Mouse (Mus musculus): ENCODE measurements around the gene Itgae. TPM values are rescaled to one million over a fixed set of nuclear protein-coding genes. Genes with fewer than 3 reads are reported as not detected.

Gene Itgae
- 5.4 and 12.1 TPM in 2 replicates for polyA plus RNA-seq (2012; rRNA removed)

DNA sequence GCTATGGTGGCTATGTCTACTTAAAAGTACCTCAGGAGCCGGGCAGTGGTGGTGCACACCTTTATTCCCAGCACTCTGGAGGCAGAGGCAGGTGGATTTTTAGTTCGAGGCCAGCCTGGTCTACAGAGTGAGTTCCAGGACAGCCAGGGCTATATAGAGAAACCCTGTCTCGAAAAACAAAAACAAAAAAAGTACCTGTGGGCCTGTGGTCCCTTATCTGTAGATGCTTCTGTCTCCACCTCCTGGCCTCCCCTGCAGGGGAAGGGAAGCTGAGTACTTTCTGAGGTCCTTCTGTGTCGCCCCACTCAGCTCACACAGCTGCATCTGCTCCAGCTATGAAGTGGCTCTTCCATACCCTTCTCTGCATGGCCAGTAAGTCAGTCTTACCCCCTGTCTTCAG lies at the start of gene Itgae:
TSS of gene Itgae (plus strand) at position 301 of the 400 bp plus-strand sequence.
- DNase-seq (ENCODE audit: low read depth, low spot score): no peak
- WGBS: 78% methylated on average over 4 of the region's 4 CpGs

DNA sequence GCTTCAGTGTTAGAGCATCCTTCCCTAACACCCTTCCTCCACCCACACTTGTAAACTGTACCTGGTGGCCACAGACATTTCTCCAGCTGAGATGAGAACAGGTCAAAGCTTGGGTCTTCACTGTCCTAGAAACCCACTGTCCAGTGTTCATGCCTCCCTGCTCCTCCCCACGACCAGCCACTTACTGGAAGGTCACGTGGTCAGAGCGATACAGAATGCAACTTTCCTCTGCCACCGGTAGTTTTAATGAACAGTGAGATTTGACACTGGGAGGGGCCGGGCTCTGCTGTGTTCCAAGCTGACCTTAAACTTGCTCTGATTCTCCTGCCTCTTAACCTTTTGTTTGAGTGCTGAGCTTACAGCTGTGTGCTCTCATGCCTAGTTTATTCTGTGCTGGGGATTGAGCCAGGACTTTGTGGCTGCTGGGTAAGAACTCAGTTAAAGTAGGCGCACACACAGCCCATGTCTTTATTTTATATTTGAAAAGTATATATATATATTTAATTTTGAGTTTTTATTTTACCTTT lies 46.1 kb upstream of the Itgae start:
- 35% methylated on average over 6 of the region's 6 CpGs for WGBS
- no peak for DNase-seq (ENCODE audit: low read depth, low spot score)

DNA sequence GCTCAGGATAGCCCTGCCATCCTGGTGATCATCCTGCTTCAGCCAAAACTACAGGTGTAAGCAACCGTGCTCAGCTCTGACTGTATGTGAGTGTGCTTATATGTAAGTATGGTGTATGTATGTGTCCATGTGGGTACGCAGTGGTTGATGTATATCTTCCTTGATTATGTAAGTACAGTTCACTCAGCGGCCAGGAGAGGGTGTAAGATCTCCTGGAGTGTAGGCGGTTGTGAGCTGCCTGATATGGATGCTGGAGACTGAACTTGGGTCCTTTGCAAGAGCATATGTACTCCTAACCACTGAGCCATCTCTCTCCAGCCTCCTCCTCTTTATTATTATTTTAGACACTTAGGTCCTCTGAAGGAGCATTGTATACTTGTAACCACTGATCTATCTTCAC lies 45.6 kb upstream of the Itgae start:
- WGBS: 78% methylated on average over 4 of the region's 4 CpGs

DNA sequence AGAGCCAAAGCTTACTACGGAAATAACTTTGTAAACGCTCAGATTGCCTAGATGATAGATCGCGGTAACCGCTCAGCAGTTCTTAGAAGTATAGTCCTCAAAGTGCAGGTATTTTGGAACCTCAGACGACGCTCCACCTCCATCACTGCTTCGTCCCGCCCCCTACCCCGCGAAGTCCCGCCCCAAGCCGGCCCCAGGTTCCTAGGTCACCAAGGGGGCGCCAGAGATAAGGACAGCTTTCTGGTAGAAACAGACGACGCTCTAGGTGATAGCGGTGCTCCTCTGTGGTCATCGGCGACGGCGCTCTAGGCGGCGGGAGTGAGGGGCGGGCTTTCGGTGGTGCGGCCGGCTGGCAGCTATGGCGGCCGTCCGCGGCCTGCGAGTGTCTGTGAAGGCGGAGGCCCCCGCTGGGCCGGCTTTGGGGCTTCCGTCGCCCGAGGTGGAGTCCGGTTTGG lies 42.8 kb upstream of the Itgae start, which contains the start of gene Ncbp3:
TSS of gene Ncbp3 (plus strand) at position 242 of the 455 bp plus-strand sequence.
- peak; percentile 93 for DNase-seq (ENCODE audit: low read depth, low spot score)
- under 1% methylated on average over 39 of the region's 39 CpGs for WGBS

More for the DNA sequence above, 45.6 kb upstream of the Itgae start:
- no peak for DNase-seq (ENCODE audit: low read depth, low spot score)

DNA sequence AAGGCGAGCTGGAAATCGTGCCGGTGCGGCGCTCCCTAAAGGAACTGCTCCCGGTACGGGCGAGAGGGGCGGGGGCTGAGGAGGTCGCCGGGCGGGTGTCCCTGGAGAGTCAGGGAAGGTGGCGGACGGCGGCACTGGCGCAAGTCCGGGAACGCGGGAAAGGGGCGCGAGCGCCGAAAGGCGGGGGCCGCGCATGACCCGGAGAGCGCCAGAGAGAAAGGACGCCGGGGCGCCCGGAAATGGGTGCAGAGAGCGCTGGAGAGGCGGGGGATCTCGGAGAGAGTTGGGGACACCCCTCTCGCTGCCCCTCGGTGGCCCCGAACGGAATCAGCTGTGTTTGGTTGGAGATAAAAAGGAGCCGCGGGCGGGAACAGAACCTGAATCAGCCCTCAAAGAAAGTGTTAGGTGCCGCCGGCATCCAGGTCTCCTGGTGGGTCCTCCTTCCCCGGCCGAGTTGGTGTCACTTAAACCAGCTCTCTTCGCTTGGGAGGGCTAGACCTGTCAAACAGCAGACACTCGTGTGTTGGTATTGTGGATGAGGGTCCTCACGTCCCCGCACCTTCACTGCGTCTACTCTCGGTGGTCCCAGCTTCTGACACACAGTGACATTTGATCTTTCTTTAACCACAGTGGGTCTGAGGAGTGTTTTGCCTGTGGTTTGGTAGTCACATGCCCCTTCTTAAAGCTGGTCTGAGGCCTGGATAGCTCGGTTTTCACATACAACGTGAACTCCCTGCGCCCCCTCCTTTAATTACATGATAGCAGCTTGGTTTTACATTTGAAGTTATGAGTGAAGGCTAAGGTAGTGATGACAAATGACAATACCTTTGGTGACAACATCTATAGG lies 42.1 kb upstream of the Itgae start:
- DNase-seq (ENCODE audit: low read depth, low spot score): no peak
- 2% methylated on average over 55 of the region's 55 CpGs for WGBS

DNA sequence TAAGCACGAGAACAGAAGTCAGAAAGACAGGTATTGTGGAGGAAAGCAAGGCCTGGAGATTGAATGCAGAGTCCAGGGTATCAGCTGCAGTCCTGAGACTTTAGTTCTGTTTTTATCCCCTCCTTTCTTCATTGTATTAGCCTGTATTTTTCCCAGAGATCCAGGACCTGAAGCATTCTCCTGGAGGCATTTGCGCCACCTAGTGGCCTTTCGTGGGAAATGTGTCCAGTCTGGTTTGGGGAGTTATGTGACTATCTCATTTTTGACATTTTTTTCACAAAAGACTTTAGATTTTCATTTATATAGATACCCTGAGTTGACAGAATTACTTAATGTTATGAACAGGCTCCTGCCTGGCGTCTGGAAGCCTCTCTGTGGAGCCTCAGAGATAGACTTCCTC lies 41.0 kb upstream of the Itgae start:
- peak; percentile 72 for DNase-seq (ENCODE audit: low read depth, low spot score)
- WGBS: 3% methylated on average over 4 of the region's 4 CpGs

DNA sequence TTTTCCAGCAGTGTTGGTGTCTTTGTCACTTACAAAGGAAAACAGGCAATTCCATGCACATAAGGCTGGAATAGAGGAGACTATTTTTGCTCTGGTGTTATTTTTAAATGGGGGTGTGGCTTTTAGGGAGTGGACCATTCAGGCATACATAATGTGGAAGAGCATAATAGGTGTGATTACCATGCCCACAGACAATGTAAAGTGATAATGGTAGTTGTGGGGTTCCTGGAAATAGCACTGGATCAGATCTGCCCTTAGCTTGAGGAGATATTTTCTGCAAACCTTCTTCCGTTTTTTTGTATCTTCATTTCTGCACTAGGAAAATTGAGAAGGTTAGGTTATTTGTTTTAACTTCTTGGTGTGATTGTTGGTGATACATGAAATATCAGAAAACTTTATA lies 37.6 kb upstream of the Itgae start:
- WGBS: 90% methylated on average over 1 of the region's 1 CpGs
- DNase-seq (ENCODE audit: low read depth, low spot score): no peak

DNA sequence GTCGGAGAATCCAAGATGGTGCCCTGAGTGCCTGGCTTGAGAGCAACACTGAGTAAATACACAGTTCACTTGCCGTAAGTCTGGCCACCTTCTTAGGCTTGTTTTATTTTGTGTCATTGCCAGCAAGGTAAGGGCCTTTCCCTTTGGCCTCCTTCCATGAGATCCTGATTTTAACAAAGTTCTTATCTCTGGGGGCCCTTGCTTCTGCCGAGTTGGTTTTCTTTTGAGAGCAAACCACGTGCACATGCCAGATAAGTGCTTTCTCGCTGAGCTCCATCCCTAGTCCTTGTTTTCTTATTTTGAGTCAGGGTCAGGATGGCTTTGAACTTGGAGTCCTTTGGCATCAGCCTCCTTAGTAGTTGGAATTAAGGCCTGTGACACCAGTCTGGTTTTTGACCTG lies 32.7 kb upstream of the Itgae start:
- DNase-seq (ENCODE audit: low read depth, low spot score): no peak
- 60% methylated on average over 5 of the region's 5 CpGs for WGBS

DNA sequence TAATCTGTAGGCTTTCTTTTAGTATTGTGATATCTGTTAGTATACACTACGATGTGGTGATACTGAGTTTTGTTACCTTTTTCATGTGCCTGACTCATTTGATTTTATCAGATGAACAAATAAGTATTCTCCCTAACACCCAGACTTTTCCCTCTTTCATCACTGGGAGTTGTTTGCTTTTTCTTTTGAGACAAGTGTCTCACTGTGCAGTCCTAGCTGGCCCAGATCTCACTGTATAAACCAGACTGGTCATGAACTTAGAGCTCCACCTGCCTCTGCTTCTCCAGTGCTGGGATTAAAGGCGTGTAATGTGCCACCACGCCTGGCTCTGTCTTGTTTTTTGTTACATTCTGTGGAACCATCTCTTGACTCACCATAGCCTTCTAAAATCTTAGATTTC lies 30.8 kb upstream of the Itgae start:
- 66% methylated on average over 3 of the region's 3 CpGs for WGBS
- DNase-seq (ENCODE audit: low read depth, low spot score): no peak

DNA sequence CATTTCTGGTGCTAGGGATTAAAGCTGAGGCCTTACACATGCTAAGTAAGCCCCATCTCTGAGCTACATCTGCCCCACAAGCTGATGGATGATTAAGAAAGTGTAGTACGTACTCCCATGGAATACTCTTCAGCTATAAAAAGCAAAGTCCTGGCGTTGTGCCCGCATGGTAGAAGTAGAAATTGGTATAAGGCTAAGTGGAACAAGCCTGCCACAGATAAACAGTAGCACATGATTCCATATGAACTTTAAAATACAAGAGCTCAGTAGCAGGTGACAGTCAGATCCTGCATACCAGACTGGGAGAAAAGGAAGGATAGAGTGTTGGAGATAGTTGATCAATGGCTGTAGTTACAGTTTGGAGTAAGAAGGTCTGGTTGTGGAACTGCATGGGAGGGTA lies 29.0 kb upstream of the Itgae start:
- WGBS: 75% methylated on average over 3 of the region's 3 CpGs
- DNase-seq (ENCODE audit: low read depth, low spot score): no peak

DNA sequence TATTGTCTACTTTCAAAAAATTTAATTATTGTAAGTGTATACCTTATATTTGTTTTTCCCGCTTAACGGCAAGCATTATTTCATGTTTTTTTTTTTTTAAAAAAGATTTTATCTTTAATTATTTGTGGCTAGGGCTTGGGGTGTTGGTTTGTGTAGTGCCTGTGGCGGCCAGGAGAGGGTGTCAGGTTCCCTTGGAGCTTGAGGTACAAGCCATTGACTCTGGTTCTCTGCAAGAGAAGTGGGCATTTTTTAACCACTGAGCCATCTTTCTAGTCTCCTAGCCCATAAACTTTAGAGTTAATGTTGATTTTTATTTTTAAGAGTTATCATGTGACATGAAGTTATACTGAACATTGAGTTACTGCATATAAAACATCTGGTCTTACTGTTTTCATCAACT lies 18.5 kb upstream of the Itgae start:
- no peak for DNase-seq (ENCODE audit: low read depth, low spot score)
- 84% methylated on average over 3 of the region's 3 CpGs for WGBS

DNA sequence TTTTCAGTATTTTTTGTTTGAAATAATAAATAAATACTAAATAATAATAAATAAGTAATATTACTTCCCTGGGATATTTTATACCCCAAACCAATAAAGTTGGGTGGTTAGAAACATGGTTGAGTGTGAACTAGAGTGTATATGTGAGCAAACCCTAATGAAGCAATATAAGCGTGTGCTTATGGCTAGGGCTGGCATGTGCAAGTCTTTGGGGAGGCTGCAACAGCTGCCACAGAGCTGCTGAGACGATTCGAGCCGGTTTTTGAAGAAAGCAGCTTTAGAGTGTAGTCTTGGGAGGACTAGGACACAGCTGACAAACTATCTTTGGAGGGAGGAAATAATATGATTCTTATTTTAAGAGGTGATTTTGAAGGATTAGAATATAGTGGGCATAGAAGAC lies 14.1 kb upstream of the Itgae start:
- 84% methylated on average over 4 of the region's 4 CpGs for WGBS
- DNase-seq (ENCODE audit: low read depth, low spot score): no peak

DNA sequence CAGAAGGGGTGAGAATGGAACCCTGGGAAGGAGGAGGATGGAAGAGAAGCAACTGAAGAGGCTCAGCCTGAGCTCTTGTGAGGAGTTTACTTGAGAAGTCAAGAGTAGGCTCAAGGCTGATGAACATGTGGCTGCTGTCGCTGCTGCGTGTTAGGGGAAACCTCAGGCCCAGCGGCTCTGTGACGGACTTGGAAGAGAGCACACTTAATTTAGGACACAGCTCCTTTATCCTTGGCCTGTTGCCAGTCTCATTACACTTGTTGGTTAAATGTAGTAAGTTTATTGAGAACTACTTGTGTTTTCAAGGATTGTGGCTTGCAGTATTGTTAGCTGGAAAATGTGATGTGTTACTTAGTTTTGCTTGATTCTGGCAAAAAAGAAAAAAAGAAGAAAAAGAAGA lies 13.7 kb upstream of the Itgae start:
- WGBS: 69% methylated on average over 4 of the region's 4 CpGs
- DNase-seq (ENCODE audit: low read depth, low spot score): no peak

DNA sequence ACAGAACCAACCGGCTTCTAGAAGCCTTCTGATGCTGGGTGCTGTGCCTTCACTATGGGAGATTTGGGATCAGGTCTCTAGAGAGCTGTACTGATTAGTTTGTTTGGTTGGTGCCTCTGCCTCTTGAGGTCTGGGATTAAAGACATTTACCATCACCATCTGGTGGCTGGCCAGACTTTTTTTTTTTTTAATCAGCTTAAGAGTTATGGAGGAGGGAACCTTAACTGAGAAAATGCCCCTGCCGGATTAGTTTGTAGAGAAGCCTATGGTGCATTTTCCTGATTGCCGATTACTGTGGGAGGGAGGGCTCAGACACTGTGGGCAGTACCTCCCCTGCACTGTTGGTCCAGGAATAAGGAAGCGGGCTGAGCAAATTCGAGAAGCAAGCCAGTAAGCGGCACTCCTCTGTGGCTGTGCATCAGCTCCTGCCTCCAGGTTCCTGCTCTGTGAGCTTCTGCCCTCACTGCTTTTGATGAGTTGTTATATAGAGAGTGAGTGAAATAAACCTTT lies 13.1 kb upstream of the Itgae start:
- WGBS: 81% methylated on average over 6 of the region's 6 CpGs
- no peak for DNase-seq (ENCODE audit: low read depth, low spot score)

DNA sequence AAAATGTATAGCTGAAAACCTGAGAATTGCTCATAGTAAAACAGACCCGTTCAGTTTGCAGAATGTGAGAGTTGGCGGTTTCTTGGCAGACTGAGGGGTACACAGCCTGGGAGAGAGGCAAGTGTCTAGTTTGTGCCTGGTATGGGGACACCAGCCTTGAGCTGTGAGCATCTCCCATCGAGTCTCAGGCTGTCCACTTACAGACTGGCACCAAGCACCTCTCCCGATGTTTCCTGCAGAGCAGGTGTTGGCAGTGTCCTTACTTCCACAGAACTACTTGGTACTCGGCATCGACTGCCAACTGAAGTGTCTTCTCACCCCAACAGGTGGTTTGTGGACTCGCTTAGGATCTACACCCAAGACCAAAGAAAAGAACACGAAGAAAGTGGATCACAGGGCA lies 11.8 kb upstream of the Itgae start:
- no peak for DNase-seq (ENCODE audit: low read depth, low spot score)
- WGBS: 90% methylated on average over 8 of the region's 8 CpGs

DNA sequence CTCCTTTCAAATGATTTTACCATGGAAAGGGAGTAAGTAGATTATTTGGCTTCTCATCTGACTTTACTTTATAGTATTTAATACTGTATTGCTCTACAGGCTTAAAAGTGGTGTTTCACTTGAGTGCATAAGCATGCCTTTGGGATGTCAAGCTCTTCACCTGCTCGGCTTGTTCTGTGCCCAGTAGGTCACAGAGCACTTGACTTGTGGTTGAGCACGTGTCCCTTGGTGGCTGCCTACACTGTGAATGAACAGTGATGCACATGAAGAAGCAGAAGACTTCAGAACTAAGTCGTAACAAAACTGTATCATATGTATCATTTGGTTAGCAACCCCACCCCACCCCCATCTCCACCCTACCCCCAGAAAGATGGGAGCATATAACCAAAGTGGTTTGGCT lies 10.1 kb upstream of the Itgae start:
- DNase-seq (ENCODE audit: low read depth, low spot score): no peak
- 92% methylated on average over 3 of the region's 3 CpGs for WGBS

DNA sequence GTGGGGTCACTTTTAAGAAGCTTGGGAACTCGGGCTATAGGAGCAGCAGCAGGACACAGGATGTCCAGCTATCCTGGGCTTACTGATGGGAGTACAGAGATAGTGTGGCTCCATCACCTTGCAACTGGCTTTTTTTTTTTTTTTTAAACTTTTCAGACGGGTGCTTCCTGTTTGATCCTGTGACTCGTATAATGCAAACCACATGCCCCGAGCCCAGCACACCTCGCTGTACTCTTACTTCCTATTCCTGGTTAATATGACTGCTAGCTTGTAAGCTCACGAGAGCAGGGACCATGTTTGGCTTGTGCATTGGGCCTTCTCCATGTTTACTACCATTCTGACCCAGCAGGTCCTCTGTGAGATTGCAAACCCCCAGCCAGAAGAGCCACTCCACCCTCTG lies 6.1 kb upstream of the Itgae start:
- no peak for DNase-seq (ENCODE audit: low read depth, low spot score)
- WGBS: 38% methylated on average over 6 of the region's 6 CpGs

DNA sequence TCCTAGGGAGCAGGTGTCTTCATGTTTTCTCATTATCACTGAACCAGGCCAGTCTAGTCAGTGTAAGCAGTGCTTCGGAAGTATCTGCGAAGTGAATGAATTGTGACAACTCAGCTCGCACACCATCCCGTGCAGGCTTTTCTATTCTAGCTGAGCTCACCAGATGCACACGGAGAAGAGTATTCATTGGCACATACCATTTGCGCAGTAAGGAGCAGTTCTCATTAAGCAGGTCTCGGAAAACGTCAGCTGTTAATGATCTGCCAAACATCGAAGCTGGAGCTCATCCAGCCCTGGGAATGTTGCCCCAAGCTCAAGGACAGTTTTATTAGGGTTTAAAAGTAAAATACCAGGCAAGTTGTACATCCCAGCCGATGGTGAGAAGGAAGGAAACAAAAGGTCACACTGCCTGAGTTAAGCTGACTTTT lies 5.6 kb upstream of the Itgae start:
- 22% methylated on average over 10 of the region's 10 CpGs for WGBS
- DNase-seq (ENCODE audit: low read depth, low spot score): peak; percentile 42

DNA sequence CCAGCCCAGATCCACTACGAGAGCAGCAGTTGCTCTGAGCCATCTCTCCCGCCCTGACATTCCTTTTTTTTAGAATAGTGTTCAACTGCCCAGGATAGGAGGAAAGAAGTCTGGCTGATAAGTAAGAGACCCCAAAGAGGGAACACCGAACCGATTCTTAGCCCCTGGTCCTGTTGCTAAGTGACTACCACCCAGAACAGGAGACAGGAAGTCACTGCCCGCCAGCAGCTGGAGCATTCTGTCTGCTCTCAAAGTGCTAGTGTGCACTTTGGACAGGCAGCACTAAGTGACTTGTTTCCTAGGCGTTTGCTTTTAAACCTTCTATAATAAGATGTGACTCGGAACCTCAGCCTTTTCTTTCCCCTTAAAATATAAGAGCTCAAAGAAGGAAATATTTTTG lies 5.0 kb upstream of the Itgae start:
- no peak for DNase-seq (ENCODE audit: low read depth, low spot score)
- WGBS: 18% methylated on average over 7 of the region's 7 CpGs

DNA sequence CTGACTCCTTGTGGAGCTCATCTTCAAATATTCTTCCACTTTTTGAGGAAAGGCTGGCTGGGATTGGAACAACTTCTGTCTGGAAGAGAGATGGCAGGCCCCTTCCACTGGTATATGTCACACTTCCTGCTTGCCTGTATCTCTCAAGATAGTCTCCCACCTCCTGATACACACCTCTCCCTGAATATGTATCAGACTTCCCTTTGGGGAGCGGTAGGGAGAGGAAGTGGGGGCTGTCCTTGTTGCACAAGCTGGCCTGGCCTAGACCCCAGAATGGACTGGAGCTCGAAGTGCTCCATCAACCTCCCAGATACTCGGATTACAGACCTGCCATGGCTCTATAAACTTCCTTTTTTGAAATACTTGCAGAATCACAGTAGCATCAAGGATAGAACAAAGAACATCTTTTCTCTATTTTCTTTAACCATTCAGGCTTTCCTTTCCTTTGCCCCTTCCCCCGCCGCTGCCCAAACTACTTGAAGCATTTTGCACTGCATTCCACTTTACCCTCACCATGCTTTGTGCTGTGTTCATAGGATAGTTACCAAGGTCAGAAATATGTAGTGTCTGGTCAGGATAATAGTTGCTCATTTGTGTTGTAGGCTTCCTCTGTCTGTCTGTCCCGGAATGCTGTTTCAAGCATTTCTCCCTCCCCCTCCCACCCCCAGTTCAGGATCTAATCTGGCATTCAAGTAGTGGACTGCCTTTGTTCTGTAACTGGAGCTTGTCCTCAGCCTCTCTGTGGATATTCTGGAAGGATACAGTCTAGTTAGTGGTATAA lies 2.5 kb upstream of the Itgae start:
- WGBS: 74% methylated on average over 6 of the region's 6 CpGs

More for the DNA sequence above, 2.5 kb upstream of the Itgae start:
- no peak for DNase-seq (ENCODE audit: low read depth, low spot score)

All from large intestine, adult 2 months (tissue).